Mouse (Mus musculus) embryonic fibroblast, embryonic 13.5 days (primary cell): ENCODE results near the gene Vps13d.

Experiments
- CTCF ChIP-seq: IDR thresholded peaks from 2 replicates; pipeline ENCODE4 v1.5.1; 2011; ENCODE audit warnings: mild to moderate bottlenecking, control low read depth, low read length, moderate library complexity, borderline replicate concordance; ENCODE audit not compliant: insufficient read depth
- POLR2A ChIP-seq: IDR thresholded peaks from 2 replicates; pipeline ENCODE4 v1.6.1; 2011; ENCODE audit warnings: low read depth, mild to moderate bottlenecking, control low read depth, low read length, moderate library complexity

DNA sequence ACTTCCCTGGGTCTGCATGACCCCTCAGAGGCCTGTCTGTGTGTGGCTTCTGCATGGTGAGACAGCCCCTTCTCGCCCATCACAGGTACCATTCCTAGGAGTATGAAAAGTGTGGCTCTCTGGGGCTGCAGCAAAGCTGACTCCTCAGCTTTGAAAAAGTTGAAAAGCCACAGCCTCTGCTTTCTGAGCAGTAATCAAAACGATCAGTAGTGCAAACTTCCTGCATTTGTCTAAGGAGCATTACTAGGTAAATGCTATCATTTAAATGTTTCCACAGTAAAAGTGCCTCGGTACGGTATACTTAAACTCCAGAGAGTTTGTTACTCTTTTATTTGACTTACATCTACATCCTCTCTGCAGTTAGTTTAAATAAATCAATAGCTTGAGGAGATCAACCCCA lies 59.3 kb downstream of the Vps13d start:
- TF ChIP-seq POLR2A (no peak), CTCF (no peak)
